Mouse (Mus musculus): ENCODE measurements around the gene Gm13279. TPM values are rescaled to one million over a fixed set of nuclear protein-coding genes. Genes with fewer than 3 reads are reported as not detected.
"Not testable (repeated sequence)": the region's sequence is repeated elsewhere in the genome, so short reads cannot be mapped to it uniquely, and the experiment has no call there.

Gene Gm13279
- total and polyA plus RNA-seq, 2 experiments, result not detected

GRCm38 (mm10) chr4:88760431-88760830 lies 36.8 kb upstream of the Gm13279 start:
- H3K9ac ChIP-seq (ENCODE audit: low read depth, low read length), result 0 out of 2 replicates have a peak overlapping the region, but pooled peaks have one; percentile 67
- H3K79me2 ChIP-seq (ENCODE audit: control insufficient read depth, insufficient read depth, low read length); H3K36me3 ChIP-seq (ENCODE audit: control insufficient read depth, insufficient read depth, low read length); H3K4me1 ChIP-seq (ENCODE audit: control insufficient read depth, insufficient read depth, low read length); H3K27me3 ChIP-seq (ENCODE audit: control insufficient read depth, insufficient read depth, low read length): not testable (repeated sequence)
- peak overlapping the region; percentile 9; the same call in 1 of the 2 replicates for H3K4me3 ChIP-seq (ENCODE audit: insufficient read depth, low read depth, low read length)
- 0% methylated on average over 26 of the region's 28 CpGs for WGBS
- peak overlapping the region; percentile 43; the same call in 1 of the 2 replicates for H3K27ac ChIP-seq (replicated peaks; ENCODE audit: insufficient read depth, low read depth, low read length)
- peak; percentile 40 for TF ChIP-seq CTCF (IDR thresholded peaks at IDR 0.05; ENCODE audit: low read depth, low read length)
- TF ChIP-seq POLR2A (IDR thresholded peaks at IDR 0.05; ENCODE audit: extremely low read depth, insufficient read depth, low read length), result peak; percentile 50; the same call in 1 of the 2 replicates
- DNase-seq (ENCODE audit: extremely low read depth, low read depth, low spot score), result peak; percentile 71

DNA sequence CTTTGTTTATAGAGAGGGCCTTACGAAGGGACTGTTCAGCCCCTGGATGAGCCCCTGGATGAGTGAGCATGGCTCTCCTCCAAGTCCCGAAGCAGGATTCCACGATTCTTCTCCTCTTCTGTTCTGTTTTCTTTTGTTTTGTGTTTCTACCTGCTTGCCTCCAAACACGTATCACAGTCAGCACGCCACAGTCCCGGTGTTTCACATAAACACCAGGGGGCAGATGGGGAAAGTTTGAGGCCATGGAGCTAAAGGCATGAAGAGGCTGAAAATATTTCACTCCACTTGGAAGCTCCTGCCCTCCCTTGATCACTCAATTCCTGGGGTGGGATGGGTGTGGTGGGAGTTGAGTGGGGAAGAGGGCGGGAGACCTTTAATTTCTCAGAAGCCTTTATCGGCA lies 35.4 kb upstream of the Gm13279 start:
- 66% methylated on average over 6 of the region's 8 CpGs for WGBS
- H3K79me2 ChIP-seq (ENCODE audit: control insufficient read depth, insufficient read depth, low read length); H3K4me1 ChIP-seq (ENCODE audit: control insufficient read depth, insufficient read depth, low read length); H3K9ac ChIP-seq (ENCODE audit: low read depth, low read length); H3K27me3 ChIP-seq (ENCODE audit: control insufficient read depth, insufficient read depth, low read length); H3K36me3 ChIP-seq (ENCODE audit: control insufficient read depth, insufficient read depth, low read length); H3K27ac ChIP-seq (replicated peaks; ENCODE audit: insufficient read depth, low read depth, low read length); H3K4me3 ChIP-seq (ENCODE audit: insufficient read depth, low read depth, low read length); DNase-seq (ENCODE audit: extremely low read depth, low read depth, low spot score): not testable (repeated sequence)

- 57% methylated on average over 9 of the region's 9 CpGs for WGBS
- not testable (repeated sequence) for H3K27ac ChIP-seq (replicated peaks; ENCODE audit: insufficient read depth, low read depth, low read length); H3K4me1 ChIP-seq (ENCODE audit: control insufficient read depth, insufficient read depth, low read length); H3K9ac ChIP-seq (ENCODE audit: low read depth, low read length); H3K4me3 ChIP-seq (ENCODE audit: insufficient read depth, low read depth, low read length); DNase-seq (ENCODE audit: extremely low read depth, low read depth, low spot score); H3K79me2 ChIP-seq (ENCODE audit: control insufficient read depth, insufficient read depth, low read length); H3K36me3 ChIP-seq (ENCODE audit: control insufficient read depth, insufficient read depth, low read length); H3K27me3 ChIP-seq (ENCODE audit: control insufficient read depth, insufficient read depth, low read length)
Observed at GRCm38 (mm10) chr4:88762341-88762740, 34.9 kb upstream of the Gm13279 start.

- not testable (repeated sequence) for H3K36me3 ChIP-seq (ENCODE audit: control insufficient read depth, insufficient read depth, low read length); H3K27ac ChIP-seq (replicated peaks; ENCODE audit: insufficient read depth, low read depth, low read length); H3K4me1 ChIP-seq (ENCODE audit: control insufficient read depth, insufficient read depth, low read length); H3K79me2 ChIP-seq (ENCODE audit: control insufficient read depth, insufficient read depth, low read length); H3K27me3 ChIP-seq (ENCODE audit: control insufficient read depth, insufficient read depth, low read length)
- TF ChIP-seq CTCF (IDR thresholded peaks at IDR 0.05; ENCODE audit: low read depth, low read length) (peak; percentile 40; the same call in 1 of the 2 replicates), POLR2A (IDR thresholded peaks at IDR 0.05; ENCODE audit: extremely low read depth, insufficient read depth, low read length) (0 out of 2 replicates have a peak, but pooled peaks have one; percentile 13)
- peak overlapping the region; percentile 45 for H3K4me3 ChIP-seq (ENCODE audit: insufficient read depth, low read depth, low read length)
- H3K9ac ChIP-seq (ENCODE audit: low read depth, low read length), result peak overlapping the region; percentile 55; the same call in 1 of the 2 replicates
- DNase-seq (ENCODE audit: extremely low read depth, low read depth, low spot score), result peak; percentile 75
- 5% methylated on average over 35 of the region's 42 CpGs for WGBS
Observed at GRCm38 (mm10) chr4:88763384-88764018, 33.7 kb upstream of the Gm13279 start.

- not testable (repeated sequence) for H3K36me3 ChIP-seq (ENCODE audit: control insufficient read depth, insufficient read depth, low read length); H3K27me3 ChIP-seq (ENCODE audit: control insufficient read depth, insufficient read depth, low read length); H3K4me1 ChIP-seq (ENCODE audit: control insufficient read depth, insufficient read depth, low read length); H3K9ac ChIP-seq (ENCODE audit: low read depth, low read length); H3K27ac ChIP-seq (replicated peaks; ENCODE audit: insufficient read depth, low read depth, low read length); H3K4me3 ChIP-seq (ENCODE audit: insufficient read depth, low read depth, low read length); DNase-seq (ENCODE audit: extremely low read depth, low read depth, low spot score); H3K79me2 ChIP-seq (ENCODE audit: control insufficient read depth, insufficient read depth, low read length)
- no CpG with 5 or more reads among the region's 32 CpGs for WGBS
Observed at GRCm38 (mm10) chr4:88773534-88773933, 23.7 kb upstream of the Gm13279 start, which contains the start of gene Gm13290. Gene Gm13290 (plus strand): TSS chr4:88773834.

DNA sequence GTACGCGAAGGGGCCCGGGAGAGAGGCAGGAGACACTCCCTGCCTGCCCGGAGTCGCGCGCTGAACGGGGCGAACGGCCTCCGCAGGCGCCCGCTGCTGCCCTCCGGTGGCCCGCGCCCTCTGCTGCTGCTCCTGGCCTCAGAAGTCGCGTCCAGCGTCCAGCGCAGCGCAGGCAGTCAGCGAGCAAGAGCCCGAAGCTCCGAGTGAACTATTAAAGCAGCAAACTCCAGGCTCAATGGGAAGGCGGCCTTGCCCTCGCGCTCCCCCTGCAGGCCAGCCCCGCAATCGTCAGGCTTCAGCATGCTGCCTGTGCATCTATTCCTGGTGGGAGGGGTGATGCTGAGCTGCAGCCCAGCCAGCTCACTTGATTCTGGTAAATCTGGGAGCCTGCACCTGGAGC lies 20.6 kb upstream of the Gm13279 start, which contains the start of gene Gm13289:
Gm13289 (plus strand) TSS at position 301 of the 400 bp plus-strand sequence.
- not testable (repeated sequence) for H3K36me3 ChIP-seq (ENCODE audit: control insufficient read depth, insufficient read depth, low read length); H3K9ac ChIP-seq (ENCODE audit: low read depth, low read length); H3K79me2 ChIP-seq (ENCODE audit: control insufficient read depth, insufficient read depth, low read length); H3K27ac ChIP-seq (replicated peaks; ENCODE audit: insufficient read depth, low read depth, low read length); H3K4me1 ChIP-seq (ENCODE audit: control insufficient read depth, insufficient read depth, low read length); DNase-seq (ENCODE audit: extremely low read depth, low read depth, low spot score); H3K4me3 ChIP-seq (ENCODE audit: insufficient read depth, low read depth, low read length); H3K27me3 ChIP-seq (ENCODE audit: control insufficient read depth, insufficient read depth, low read length)
- no CpG with 5 or more reads among the region's 29 CpGs for WGBS

- WGBS, result no CpG with 5 or more reads among the region's 29 CpGs
- not testable (repeated sequence) for DNase-seq (ENCODE audit: extremely low read depth, low read depth, low spot score); H3K4me1 ChIP-seq (ENCODE audit: control insufficient read depth, insufficient read depth, low read length); H3K27me3 ChIP-seq (ENCODE audit: control insufficient read depth, insufficient read depth, low read length); H3K27ac ChIP-seq (replicated peaks; ENCODE audit: insufficient read depth, low read depth, low read length); H3K4me3 ChIP-seq (ENCODE audit: insufficient read depth, low read depth, low read length); H3K36me3 ChIP-seq (ENCODE audit: control insufficient read depth, insufficient read depth, low read length); H3K9ac ChIP-seq (ENCODE audit: low read depth, low read length); H3K79me2 ChIP-seq (ENCODE audit: control insufficient read depth, insufficient read depth, low read length)
Observed at GRCm38 (mm10) chr4:88779550-88779949, 17.6 kb upstream of the Gm13279 start, which contains the start of gene Gm13272. Gene Gm13272 (plus strand): TSS chr4:88779850.

DNA sequence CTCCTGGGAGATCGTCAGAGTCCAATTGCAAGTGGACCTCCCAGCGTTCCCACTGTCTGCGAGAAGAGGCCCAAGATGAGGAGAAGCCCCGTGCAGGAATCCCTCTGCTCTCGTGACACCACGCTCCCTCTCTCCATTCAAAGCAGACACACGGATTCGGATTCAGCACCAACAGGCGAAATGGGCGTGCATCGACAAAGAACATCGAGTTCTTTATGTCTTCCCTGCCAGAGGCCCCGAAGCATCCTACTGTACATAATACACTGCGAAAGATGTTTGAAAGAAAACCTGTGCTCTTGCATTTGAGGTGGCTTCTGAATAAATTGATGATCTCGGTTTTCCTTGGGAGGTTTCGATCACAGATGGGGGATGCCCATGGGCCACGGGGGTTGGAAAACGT lies 16.9 kb upstream of the Gm13279 start:
- 51% methylated on average over 16 of the region's 18 CpGs for WGBS
- H3K27me3 ChIP-seq (ENCODE audit: control insufficient read depth, insufficient read depth, low read length); H3K4me1 ChIP-seq (ENCODE audit: control insufficient read depth, insufficient read depth, low read length); H3K9ac ChIP-seq (ENCODE audit: low read depth, low read length); H3K4me3 ChIP-seq (ENCODE audit: insufficient read depth, low read depth, low read length); H3K79me2 ChIP-seq (ENCODE audit: control insufficient read depth, insufficient read depth, low read length); DNase-seq (ENCODE audit: extremely low read depth, low read depth, low spot score); H3K36me3 ChIP-seq (ENCODE audit: control insufficient read depth, insufficient read depth, low read length); H3K27ac ChIP-seq (replicated peaks; ENCODE audit: insufficient read depth, low read depth, low read length): not testable (repeated sequence)

DNA sequence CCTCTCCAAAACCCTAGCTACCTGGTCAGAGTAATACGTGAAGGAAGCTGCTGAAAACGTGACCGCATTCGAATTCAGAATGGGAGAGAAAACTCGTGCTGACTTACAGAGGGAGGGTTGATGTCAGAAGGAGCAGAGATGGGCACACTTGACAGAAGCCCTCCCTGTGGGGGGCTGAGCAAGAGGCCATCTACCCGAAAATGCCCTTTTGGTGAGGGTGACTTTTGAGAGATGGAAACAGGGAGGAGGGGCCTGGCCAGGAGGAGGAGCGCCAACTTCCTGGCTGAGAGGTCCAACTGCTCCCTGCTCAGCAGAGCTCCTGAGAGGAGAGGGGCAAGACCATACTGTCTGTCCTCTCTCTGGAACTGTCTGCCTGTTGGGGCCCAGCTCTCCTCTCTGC lies 15.4 kb upstream of the Gm13279 start, which contains the start of gene Ifnz:
Ifnz (plus strand) TSS at position 301 of the 400 bp plus-strand sequence.
- not testable (repeated sequence) for H3K27me3 ChIP-seq (ENCODE audit: control insufficient read depth, insufficient read depth, low read length); H3K4me3 ChIP-seq (ENCODE audit: insufficient read depth, low read depth, low read length); H3K4me1 ChIP-seq (ENCODE audit: control insufficient read depth, insufficient read depth, low read length); H3K79me2 ChIP-seq (ENCODE audit: control insufficient read depth, insufficient read depth, low read length); H3K9ac ChIP-seq (ENCODE audit: low read depth, low read length); H3K36me3 ChIP-seq (ENCODE audit: control insufficient read depth, insufficient read depth, low read length); DNase-seq (ENCODE audit: extremely low read depth, low read depth, low spot score)
- 9% methylated on average over 5 of the region's 7 CpGs for WGBS
- 0 out of 2 replicates have a peak within 1 kb of the TSS, but pooled peaks have one; percentile 12 for H3K27ac ChIP-seq (replicated peaks; ENCODE audit: insufficient read depth, low read depth, low read length)
